Mouse (Mus musculus): ENCODE data around the gene Brinp1. TPM values are rescaled to one million over a fixed set of nuclear protein-coding genes. Genes with fewer than 3 reads are reported as not detected.

The Brinp1 gene
- 7.6 and 8.4 TPM in 2 replicates for polyA plus RNA-seq (2016; fragmentation: Nextera tagmentation; extraction: Ambion mirVana)

DNA sequence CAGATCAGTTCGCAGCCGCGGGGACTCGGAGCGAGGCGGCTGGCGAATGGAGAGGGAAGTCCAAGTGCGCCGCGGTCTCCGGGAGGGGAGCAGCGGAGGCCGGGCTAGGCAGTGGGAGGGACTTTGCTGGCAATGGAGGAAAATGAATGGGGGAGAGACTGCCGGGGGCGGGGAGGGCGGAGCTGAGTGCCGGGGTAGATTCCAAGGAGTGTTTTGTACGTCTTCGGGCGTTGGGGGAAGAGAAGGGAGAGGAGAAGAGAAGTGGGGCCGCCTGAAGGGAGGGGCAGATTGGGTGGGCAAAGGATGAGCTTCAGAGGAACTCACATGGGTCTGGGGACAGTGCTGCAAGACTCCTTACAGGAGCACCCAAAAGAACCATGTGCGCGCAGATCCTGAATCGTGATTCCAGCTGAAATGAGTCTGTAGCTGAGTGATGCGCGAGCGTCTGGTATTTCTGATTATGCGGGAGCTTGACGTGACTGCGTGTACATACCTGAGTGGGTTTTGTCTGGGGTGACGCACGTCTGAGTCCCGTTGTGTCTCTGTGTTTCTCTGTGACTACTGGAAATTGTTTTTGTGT lies at the start of gene Brinp1:
TSS of gene Brinp1 (minus strand) at position 76 of the 580 bp plus-strand sequence.
- H3K9ac ChIP-seq (replicated peaks), result peak within 1 kb of the TSS; percentile 47
- under 1% methylated on average over 33 of the region's 33 CpGs for WGBS
- H3K36me3 ChIP-seq, result no peaks in the 10 kb centered on the region
- peak; percentile 89 for ATAC-seq (ENCODE audit: insufficient number of reproducible peaks, insufficient read depth, low FRiP score, low TSS enrichment, low read depth)
- H3K27ac ChIP-seq, result no peak within 1 kb of the TSS
- peaks cover 36% of the 10 kb centered on the region for H3K27me3 ChIP-seq
- peak within 1 kb of the TSS; percentile 83 for H3K4me2 ChIP-seq
- H3K4me1 ChIP-seq (replicated peaks), result peaks cover 13% of the 10 kb centered on the region; the same call in 1 of the 2 replicates
- H3K9me3 ChIP-seq, result no peaks in the 10 kb centered on the region
- peak within 1 kb of the TSS; percentile 53 for H3K4me3 ChIP-seq (replicated peaks)

DNA sequence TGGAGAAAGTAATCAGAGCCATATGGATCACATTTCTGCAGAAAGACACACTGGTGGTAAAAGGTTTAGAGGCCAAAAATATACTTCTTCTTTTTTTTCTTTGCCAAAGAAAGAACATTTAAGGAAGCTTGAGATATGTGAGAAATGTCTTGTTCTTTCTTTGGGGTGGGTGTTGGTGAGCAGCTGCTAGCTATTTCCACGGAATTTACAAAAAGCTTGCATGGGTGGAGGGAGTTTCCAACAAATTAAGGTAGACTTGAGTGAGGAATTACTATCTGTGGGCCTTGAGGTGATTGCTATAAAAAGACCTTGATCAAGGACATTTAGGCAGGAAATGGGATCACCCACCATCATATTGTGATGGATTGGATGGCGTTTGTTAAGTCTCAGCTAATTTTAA lies 3.1 kb upstream of the Brinp1 start:
- WGBS, result 67% methylated on average over 2 of the region's 2 CpGs

DNA sequence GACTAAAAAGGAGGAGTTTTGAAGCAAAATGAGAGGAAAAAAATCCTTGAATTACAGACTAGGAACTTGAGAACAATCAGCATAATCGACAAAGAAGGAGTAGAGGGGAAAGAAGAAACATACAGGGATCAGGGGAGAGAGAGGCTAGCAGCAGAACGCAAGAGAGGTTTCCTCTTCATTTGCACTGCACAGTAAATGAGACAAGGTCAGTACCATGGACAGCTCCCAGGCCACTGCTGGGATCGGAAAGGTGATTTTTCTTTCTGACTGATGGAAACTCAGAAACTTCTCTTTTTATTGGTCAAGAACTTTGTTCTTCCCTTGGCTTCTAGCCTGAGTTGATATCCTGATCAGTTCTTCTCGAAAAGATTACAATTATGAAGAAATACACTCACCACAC lies 1.4 kb upstream of the Brinp1 start:
- H3K4me1 ChIP-seq (replicated peaks), result peaks cover 13% of the 10 kb centered on the region; the same call in 1 of the 2 replicates
- no peaks in the 10 kb centered on the region for H3K36me3 ChIP-seq
- no peak overlapping the region for H3K4me3 ChIP-seq (replicated peaks)
- H3K27ac ChIP-seq, result no peak overlapping the region
- no peak overlapping the region for H3K4me2 ChIP-seq
- no peak for ATAC-seq (ENCODE audit: insufficient number of reproducible peaks, insufficient read depth, low FRiP score, low TSS enrichment, low read depth)
- WGBS, result 6% methylated on average over 4 of the region's 4 CpGs
- no peaks in the 10 kb centered on the region for H3K9me3 ChIP-seq
- H3K9ac ChIP-seq (replicated peaks), result no peak overlapping the region
- peaks cover 36% of the 10 kb centered on the region for H3K27me3 ChIP-seq

More for the DNA sequence above, 3.1 kb upstream of the Brinp1 start:
- H3K4me3 ChIP-seq (replicated peaks), result no peak overlapping the region
- ATAC-seq (ENCODE audit: insufficient number of reproducible peaks, insufficient read depth, low FRiP score, low TSS enrichment, low read depth), result no peak
- H3K9me3 ChIP-seq, result no peaks in the 10 kb centered on the region
- H3K4me2 ChIP-seq, result no peak overlapping the region
- H3K9ac ChIP-seq (replicated peaks), result no peak overlapping the region
- H3K27ac ChIP-seq, result no peak overlapping the region
- H3K4me1 ChIP-seq (replicated peaks), result peaks cover 13% of the 10 kb centered on the region; the same call in 1 of the 2 replicates
- no peaks in the 10 kb centered on the region for H3K36me3 ChIP-seq
- peaks cover 30% of the 10 kb centered on the region for H3K27me3 ChIP-seq

DNA sequence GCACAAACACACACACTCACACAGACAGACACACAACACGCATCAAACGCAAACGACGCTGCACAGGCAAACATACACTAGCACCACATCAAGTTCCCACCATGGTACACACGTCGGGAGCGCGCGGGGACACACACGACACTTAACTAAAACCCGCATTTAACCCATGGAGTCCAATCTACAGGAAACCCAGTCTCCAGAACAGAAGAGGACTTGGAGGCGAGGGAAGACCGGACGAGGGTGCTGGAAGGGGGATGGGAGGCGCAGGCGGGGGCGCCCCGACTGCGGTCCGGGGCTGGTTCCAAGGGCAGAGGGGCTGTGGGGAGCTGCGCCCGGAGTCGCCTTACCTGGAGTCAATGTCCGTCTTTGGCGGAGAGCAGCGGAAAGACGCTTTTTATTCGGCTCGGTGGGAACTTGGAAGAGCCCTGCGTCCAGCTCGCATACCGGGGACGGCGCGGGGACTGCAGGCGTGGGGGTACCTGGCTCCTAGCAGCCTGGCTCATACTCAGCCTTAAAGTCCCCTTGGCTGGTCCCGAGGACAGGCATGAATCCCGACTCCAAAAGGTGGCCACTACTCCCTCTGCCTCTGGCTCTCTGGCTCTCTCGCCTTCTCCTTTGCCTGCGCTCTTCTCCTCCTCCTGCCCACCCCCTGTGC lies 403 bp downstream of the Brinp1 start:
- peak; percentile 15; the same call in 1 of the 2 replicates for ATAC-seq (ENCODE audit: insufficient number of reproducible peaks, insufficient read depth, low FRiP score, low TSS enrichment, low read depth)
- no peaks in the 10 kb centered on the region for H3K36me3 ChIP-seq
- no peak overlapping the region for H3K27ac ChIP-seq
- H3K27me3 ChIP-seq, result peaks cover 36% of the 10 kb centered on the region
- no peaks in the 10 kb centered on the region for H3K9me3 ChIP-seq
- H3K4me2 ChIP-seq, result peak overlapping the region; percentile 83
- WGBS, result under 1% methylated on average over 40 of the region's 40 CpGs
- peak overlapping the region; percentile 53 for H3K4me3 ChIP-seq (replicated peaks)
- H3K4me1 ChIP-seq (replicated peaks), result peaks cover 13% of the 10 kb centered on the region; the same call in 1 of the 2 replicates
- peak overlapping the region; percentile 47 for H3K9ac ChIP-seq (replicated peaks)

GRCm38 (mm10) chr4:68953131-68953551 lies 1.1 kb downstream of the Brinp1 start:
- H3K4me2 ChIP-seq, result peak overlapping the region; percentile 83
- 14% methylated on average over 8 of the region's 8 CpGs for WGBS
- H3K9ac ChIP-seq (replicated peaks), result no peak overlapping the region; the same call in 1 of the 2 replicates
- peak overlapping the region; percentile 53 for H3K4me3 ChIP-seq (replicated peaks)
- H3K4me1 ChIP-seq (replicated peaks), result peaks cover 13% of the 10 kb centered on the region; the same call in 1 of the 2 replicates
- H3K9me3 ChIP-seq, result no peaks in the 10 kb centered on the region
- H3K27me3 ChIP-seq, result peaks cover 36% of the 10 kb centered on the region
- no peak overlapping the region for H3K27ac ChIP-seq
- H3K36me3 ChIP-seq, result no peaks in the 10 kb centered on the region
- no peak for ATAC-seq (ENCODE audit: insufficient number of reproducible peaks, insufficient read depth, low FRiP score, low TSS enrichment, low read depth)

DNA sequence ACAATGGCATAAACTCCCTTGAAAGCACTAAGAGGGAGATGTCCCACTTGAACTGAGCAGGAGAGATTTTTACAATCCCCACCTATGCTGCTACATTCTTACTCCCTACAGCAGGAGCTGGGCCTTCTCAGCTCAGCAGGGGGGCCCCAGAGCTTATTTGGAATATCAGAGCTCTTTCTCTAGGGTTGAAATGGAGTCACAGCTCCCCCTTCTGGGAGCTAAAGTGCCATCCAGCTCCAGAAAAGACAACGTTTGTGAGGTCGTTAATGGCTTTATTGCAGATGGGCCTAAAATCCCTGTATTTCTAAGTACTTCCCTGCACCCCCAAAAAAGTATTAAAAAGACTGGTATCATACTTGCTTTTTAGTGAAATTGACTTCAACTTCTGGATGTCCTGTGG lies 3.6 kb downstream of the Brinp1 start:
- Histone ChIP-seq H3K27ac (no peak overlapping the region), H3K9ac (replicated peaks) (no peak overlapping the region), H3K4me3 (replicated peaks) (no peak overlapping the region), H3K36me3 (no peaks in the 10 kb centered on the region), H3K4me1 (replicated peaks) (peaks cover 13% of the 10 kb centered on the region; the same call in 1 of the 2 replicates), H3K9me3 (no peaks in the 10 kb centered on the region), H3K27me3 (peaks cover 36% of the 10 kb centered on the region), H3K4me2 (no peak overlapping the region)
- WGBS, result 2% methylated on average over 2 of the region's 2 CpGs
- no peak for ATAC-seq (ENCODE audit: insufficient number of reproducible peaks, insufficient read depth, low FRiP score, low TSS enrichment, low read depth)

GRCm38 (mm10) chr4:68942938-68943337 lies 11.3 kb downstream of the Brinp1 start:
- no peak overlapping the region for H3K9ac ChIP-seq (replicated peaks)
- H3K9me3 ChIP-seq, result no peaks in the 10 kb centered on the region
- no peak overlapping the region for H3K4me2 ChIP-seq
- no peak for ATAC-seq (ENCODE audit: insufficient number of reproducible peaks, insufficient read depth, low FRiP score, low TSS enrichment, low read depth)
- no peaks in the 10 kb centered on the region for H3K4me1 ChIP-seq (replicated peaks)
- 87% methylated on average over 2 of the region's 2 CpGs for WGBS
- H3K4me3 ChIP-seq (replicated peaks), result no peak overlapping the region
- no peaks in the 10 kb centered on the region for H3K27me3 ChIP-seq
- H3K27ac ChIP-seq, result no peak overlapping the region
- no peaks in the 10 kb centered on the region for H3K36me3 ChIP-seq

DNA sequence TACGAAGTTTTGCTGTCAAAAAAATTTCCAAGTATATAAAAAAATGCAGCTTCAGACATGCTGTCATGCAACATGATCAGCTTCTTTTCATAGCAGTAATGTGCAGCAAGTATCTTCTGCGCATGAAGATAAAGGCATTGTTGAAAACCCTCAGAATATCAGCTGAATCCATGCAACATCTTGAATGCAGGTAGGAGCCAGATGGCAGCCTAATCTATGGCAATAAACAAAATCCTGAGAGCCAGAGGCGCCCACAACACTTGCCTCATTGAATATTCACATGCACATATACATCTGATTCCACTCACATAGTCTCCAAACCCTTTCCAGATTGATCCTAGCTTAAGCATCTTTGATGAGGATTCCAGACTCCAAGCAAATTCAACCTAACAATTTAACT lies 24.2 kb downstream of the Brinp1 start:
- no peaks in the 10 kb centered on the region for H3K27me3 ChIP-seq
- H3K36me3 ChIP-seq, result no peaks in the 10 kb centered on the region
- 0 out of 2 replicates have a peak, but pooled peaks cover 4% of the 10 kb centered on the region for H3K4me1 ChIP-seq (replicated peaks)
- 64% methylated on average over 3 of the region's 3 CpGs for WGBS
- H3K9ac ChIP-seq (replicated peaks), result no peak overlapping the region
- no peak overlapping the region for H3K4me3 ChIP-seq (replicated peaks)
- no peak for ATAC-seq (ENCODE audit: insufficient number of reproducible peaks, insufficient read depth, low FRiP score, low TSS enrichment, low read depth)
- H3K9me3 ChIP-seq, result no peaks in the 10 kb centered on the region
- no peak overlapping the region for H3K4me2 ChIP-seq
- no peak overlapping the region for H3K27ac ChIP-seq

GRCm38 (mm10) chr4:68926091-68926490 lies 28.1 kb downstream of the Brinp1 start:
- 59% methylated on average over 2 of the region's 2 CpGs for WGBS
- no peak overlapping the region for H3K27ac ChIP-seq
- no peaks in the 10 kb centered on the region for H3K9me3 ChIP-seq
- H3K36me3 ChIP-seq, result no peaks in the 10 kb centered on the region
- H3K4me3 ChIP-seq (replicated peaks), result no peak overlapping the region
- no peak overlapping the region for H3K9ac ChIP-seq (replicated peaks)
- 0 out of 2 replicates have a peak, but pooled peaks cover 4% of the 10 kb centered on the region for H3K4me1 ChIP-seq (replicated peaks)
- ATAC-seq (ENCODE audit: insufficient number of reproducible peaks, insufficient read depth, low FRiP score, low TSS enrichment, low read depth), result no peak
- H3K27me3 ChIP-seq, result no peaks in the 10 kb centered on the region
- no peak overlapping the region for H3K4me2 ChIP-seq

GRCm38 (mm10) chr4:68922944-68923343 lies 31.3 kb downstream of the Brinp1 start:
- 65% methylated on average over 1 of the region's 1 CpGs for WGBS
- no peak overlapping the region for H3K4me2 ChIP-seq
- H3K27ac ChIP-seq, result no peak overlapping the region
- no peaks in the 10 kb centered on the region for H3K27me3 ChIP-seq
- no peaks in the 10 kb centered on the region for H3K9me3 ChIP-seq
- H3K36me3 ChIP-seq, result no peaks in the 10 kb centered on the region
- no peak overlapping the region for H3K9ac ChIP-seq (replicated peaks)
- no peak for ATAC-seq (ENCODE audit: insufficient number of reproducible peaks, insufficient read depth, low FRiP score, low TSS enrichment, low read depth)
- H3K4me1 ChIP-seq (replicated peaks), result 0 out of 2 replicates have a peak, but pooled peaks cover 4% of the 10 kb centered on the region
- no peak overlapping the region for H3K4me3 ChIP-seq (replicated peaks)

DNA sequence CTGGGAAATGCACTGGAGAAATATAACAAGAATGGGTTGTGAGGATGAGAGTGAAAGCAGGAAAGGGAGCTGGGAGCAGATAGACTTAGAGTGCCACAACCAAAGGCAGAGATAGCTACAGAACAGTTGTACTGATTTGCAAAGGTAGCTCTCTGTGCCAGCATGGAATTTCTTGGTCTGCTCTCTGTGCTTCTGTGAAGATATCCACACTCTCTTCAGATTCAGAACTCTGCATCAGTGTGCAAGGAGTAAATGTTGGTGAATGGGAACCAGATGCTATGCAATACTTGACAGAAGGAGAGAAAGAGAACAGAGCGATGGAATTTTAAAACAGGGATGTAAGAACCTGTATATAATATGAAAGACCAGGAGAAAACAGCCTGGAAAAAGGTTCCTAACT lies 31.7 kb downstream of the Brinp1 start:
- Histone ChIP-seq H3K4me2 (no peak overlapping the region), H3K27me3 (no peaks in the 10 kb centered on the region), H3K36me3 (no peaks in the 10 kb centered on the region), H3K4me1 (replicated peaks) (0 out of 2 replicates have a peak, but pooled peaks cover 4% of the 10 kb centered on the region), H3K9me3 (no peaks in the 10 kb centered on the region), H3K9ac (replicated peaks) (no peak overlapping the region), H3K27ac (no peak overlapping the region), H3K4me3 (replicated peaks) (no peak overlapping the region)
- no peak for ATAC-seq (ENCODE audit: insufficient number of reproducible peaks, insufficient read depth, low FRiP score, low TSS enrichment, low read depth)
- 88% methylated on average over 1 of the region's 1 CpGs for WGBS
